Mouse (Mus musculus) embryonic fibroblast, embryonic 13.5 days (primary cell): ENCODE measurements around the gene Zyx.

Experiments used
- CTCF ChIP-seq: IDR thresholded peaks from 2 replicates; pipeline ENCODE4 v1.5.1; 2011; ENCODE audit warnings: mild to moderate bottlenecking, control low read depth, low read length, moderate library complexity, borderline replicate concordance; ENCODE audit not compliant: insufficient read depth
- POLR2A ChIP-seq: IDR thresholded peaks from 2 replicates; pipeline ENCODE4 v1.6.1; 2011; ENCODE audit warnings: low read depth, mild to moderate bottlenecking, control low read depth, low read length, moderate library complexity

DNA sequence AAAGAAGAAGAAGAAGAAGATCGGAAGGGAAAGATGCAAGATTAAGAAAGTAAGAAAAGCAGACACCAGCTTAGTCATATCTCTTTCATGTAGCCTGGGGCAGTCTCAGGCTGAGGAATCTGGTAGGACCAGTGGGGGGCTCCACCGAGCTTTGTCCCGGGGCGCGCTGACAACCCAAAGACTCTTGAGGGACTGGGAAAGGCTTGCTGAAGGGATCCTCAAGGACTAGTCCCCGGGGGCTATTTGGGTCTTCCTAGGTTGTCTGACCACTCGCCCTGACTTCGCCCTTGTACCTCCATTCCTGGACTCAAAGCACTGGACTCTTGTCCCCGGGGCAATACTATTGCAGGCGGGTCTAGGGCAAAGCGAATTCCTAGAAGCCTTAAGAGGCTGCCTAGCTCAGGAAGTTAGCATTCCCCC is 414 bp upstream of the Zyx start:
- TF ChIP-seq POLR2A (no peak), CTCF (no peak)
